Mouse (Mus musculus) heart, embryonic 14.5 days (tissue): Measurements from ENCODE around the gene Rnf220. TPM values are rescaled to one million over a fixed set of nuclear protein-coding genes. Genes with fewer than 3 reads are reported as not detected.

Experiments used
- ATAC-seq: fragments of 200-750 bp; cut with Nextera tagmentation; 2 replicates; pipeline ENCODE4 v1.8.0; 2017; ENCODE audit warnings: low read depth, moderate TSS enrichment; ENCODE audit not compliant: insufficient number of reproducible peaks, insufficient read depth, low FRiP score
- H3K27ac ChIP-seq, 2 experiments: fragments of 200-500 bp in 1 of 2; fragments of 300-500 bp in 1 of 2; sonication (generic) in 1 of 2; replicated peaks in 1 of 2; 2 replicates each; pipeline ENCODE4 v1.5.1; 2012 to 2014; ENCODE audit warnings: low read depth in 2 of 2, low read length in 2 of 2, control low read depth in 1 of 2, mild to moderate bottlenecking in 1 of 2, mixed read lengths in 1 of 2; ENCODE audit not compliant: control insufficient read depth in 1 of 2, insufficient read depth in 1 of 2
- H3K27me3 ChIP-seq: fragments of 300-500 bp; sonication (generic); 2 replicates; pipeline ENCODE4 v1.6.1; 2014; ENCODE audit warnings: mild to moderate bottlenecking, low read length, control low read depth; ENCODE audit not compliant: control insufficient read depth, insufficient read depth
- H3K36me3 ChIP-seq: fragments of 300-500 bp; sonication (generic); 2 replicates; pipeline ENCODE4 v1.6.1; 2014; ENCODE audit warnings: mild to moderate bottlenecking, control low read depth, low read length, mixed read lengths; ENCODE audit not compliant: control insufficient read depth, insufficient read depth
- H3K4me1 ChIP-seq, 2 experiments: fragments of 200-500 bp in 1 of 2; fragments of 300-500 bp in 1 of 2; sonication (generic) in 1 of 2; 2 replicates each; pipeline ENCODE4 v1.6.1; 2012 to 2014; ENCODE audit warnings: low read length in 2 of 2, control low read depth in 1 of 2, mixed read lengths in 1 of 2; ENCODE audit not compliant: control insufficient read depth in 2 of 2, insufficient read depth in 2 of 2
- H3K4me2 ChIP-seq: fragments of 300-500 bp; sonication (generic); 2 replicates; pipeline ENCODE4 v1.6.1; 2014; ENCODE audit warnings: mild to moderate bottlenecking, low read length
- H3K4me3 ChIP-seq, 2 experiments: fragments of 200-500 bp in 1 of 2; fragments of 300-500 bp in 1 of 2; sonication (generic) in 1 of 2; 2 replicates each; pipeline ENCODE4 v1.5.1; 2012 to 2014; ENCODE audit warnings: low read length in 2 of 2, mild to moderate bottlenecking in 2 of 2, control low read depth in 1 of 2, low read depth in 1 of 2, moderate library complexity in 1 of 2; ENCODE audit not compliant: control insufficient read depth in 1 of 2, insufficient read depth in 1 of 2
- H3K9ac ChIP-seq: fragments of 300-500 bp; sonication (generic); 2 replicates; pipeline ENCODE4 v1.6.1; 2014; ENCODE audit warnings: mild to moderate bottlenecking, low read length
- H3K9me3 ChIP-seq: fragments of 300-500 bp; sonication (generic); 2 replicates; pipeline ENCODE4 v1.6.1; 2016; ENCODE audit warnings: low read length, control low read depth; ENCODE audit not compliant: control insufficient read depth
- WGBS: fragments of 180-500 bp; shearing (Covaris S2); extraction: QIAGEN DNeasy Blood & Tissue Kit; methylation state at CpG from one replicate; pipeline ENCODE4 v1.1.7; 2014; 5-methylcytosine and 5-hydroxymethylcytosine counted together
- polyA plus RNA-seq: library from polyadenylated mRNA; unstranded; fragments of >200 nt; fragmentation: Nextera tagmentation; extraction: Ambion mirVana; gene quantifications from 2 replicates; pipeline ENCODE4 v1.2.1, GENCODE M21; 2014

Rnf220 gene
- 31.5 and 36.4 TPM in 2 replicates for polyA plus RNA-seq

DNA sequence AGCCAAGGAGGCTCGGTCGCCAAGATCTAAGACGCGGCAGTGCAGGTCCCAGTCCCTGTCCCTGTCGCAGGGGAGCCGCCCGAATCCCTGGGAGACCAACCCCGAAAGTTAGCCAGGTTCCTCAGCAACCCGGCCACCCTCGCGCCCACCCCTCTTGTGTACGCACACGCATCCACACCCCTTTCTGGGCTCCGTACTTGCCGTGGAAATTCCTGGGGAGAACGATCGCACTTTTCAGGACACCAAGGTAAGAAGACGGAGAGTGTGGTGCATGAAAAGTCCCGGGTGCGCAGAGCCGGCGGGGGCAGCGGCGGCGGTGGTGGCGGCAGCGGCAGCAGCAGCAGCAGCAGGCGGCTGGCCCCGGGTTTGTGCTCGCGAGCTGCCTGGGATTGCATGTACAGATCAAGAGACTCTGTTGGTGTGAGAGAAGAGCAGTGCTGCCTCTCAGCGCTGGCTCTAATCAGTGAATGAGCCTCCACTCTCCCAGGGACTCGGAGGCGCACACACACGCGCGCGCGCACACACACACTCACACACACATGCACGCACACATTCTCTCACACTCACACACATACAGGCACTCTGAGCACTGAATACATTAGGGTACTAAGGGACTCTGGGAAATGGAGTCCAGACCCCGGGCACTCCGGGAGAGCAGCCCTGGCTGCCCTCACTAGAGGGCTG lies at the start of gene Rnf220:
Rnf220 (minus strand) TSS at position 571 of the 684 bp plus-strand sequence.
- Histone ChIP-seq H3K9ac (peak within 1 kb of the TSS; percentile 62), H3K27me3 (peaks cover 35% of the 10 kb centered on the region), H3K36me3 (no peaks in the 10 kb centered on the region), H3K4me1 (peaks cover 2 to 31% of the 10 kb centered on the region in 2 experiments; a peak in 3 of 4 replicates), H3K9me3 (0 out of 2 replicates have a peak, but pooled peaks cover under 1% of the 10 kb centered on the region), H3K4me2 (peak within 1 kb of the TSS; percentile 96), H3K27ac (no peak within 1 kb of the TSS), H3K4me3 (peak within 1 kb of the TSS; percentile 53 to 57)
- ATAC-seq: peak; percentile 81
- WGBS: under 1% methylated on average over 42 of the region's 42 CpGs

DNA sequence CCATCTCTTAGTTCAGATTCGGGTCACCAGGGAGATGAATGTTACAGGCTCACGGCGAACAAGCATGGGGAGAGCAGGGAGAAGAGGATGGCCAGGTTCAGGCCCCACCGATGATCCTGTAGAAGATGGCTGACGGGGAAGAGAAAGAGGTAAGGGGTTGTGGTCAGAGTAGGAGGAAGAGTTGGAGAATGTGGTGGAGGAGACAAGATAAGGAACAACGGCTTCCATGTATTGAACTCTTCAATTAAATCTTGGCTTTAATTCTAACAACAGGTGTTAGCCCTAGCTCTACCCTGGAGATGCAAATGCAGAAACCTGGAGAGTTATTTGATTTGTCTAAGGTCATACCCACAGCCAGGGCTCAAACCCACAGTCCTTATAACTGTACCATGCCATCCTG lies 49.8 kb upstream of the Rnf220 start:
- Histone ChIP-seq H3K9ac (no peak overlapping the region), H3K36me3 (no peaks in the 10 kb centered on the region), H3K9me3 (no peaks in the 10 kb centered on the region), H3K4me2 (no peak overlapping the region), H3K4me1 (peaks cover 8 to 11% of the 10 kb centered on the region in 2 experiments), H3K27ac (no peak overlapping the region), H3K27me3 (no peaks in the 10 kb centered on the region), H3K4me3 (no peak overlapping the region)
- WGBS: 78% methylated on average over 6 of the region's 6 CpGs
- no peak for ATAC-seq

DNA sequence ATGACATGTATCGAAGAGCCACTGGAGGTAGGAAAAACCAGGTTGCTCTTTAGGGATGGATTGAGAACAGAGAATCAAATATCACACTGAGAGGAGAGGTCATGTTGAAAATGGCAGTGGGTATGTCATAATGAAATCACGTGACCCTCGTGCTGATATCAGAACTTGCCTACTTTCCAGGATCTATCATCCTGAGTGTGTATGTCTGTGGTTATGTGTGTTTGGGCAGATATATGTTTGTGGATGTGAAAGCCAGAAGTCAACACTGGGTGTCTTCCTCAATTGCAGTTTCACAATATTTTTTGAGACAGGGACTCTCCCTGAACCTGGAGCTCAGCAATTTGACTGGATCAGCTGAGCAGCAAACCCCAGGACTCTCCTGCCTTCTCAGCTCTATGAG lies 48.6 kb upstream of the Rnf220 start:
- Histone ChIP-seq H3K27me3 (no peaks in the 10 kb centered on the region), H3K27ac (no peak overlapping the region), H3K4me2 (no peak overlapping the region), H3K36me3 (no peaks in the 10 kb centered on the region), H3K9me3 (no peaks in the 10 kb centered on the region), H3K4me1 (peaks cover 2% of the 10 kb centered on the region in 2 experiments; a peak in 2 of 4 replicates), H3K9ac (no peak overlapping the region), H3K4me3 (no peak overlapping the region)
- 88% methylated on average over 3 of the region's 3 CpGs for WGBS
- no peak for ATAC-seq

DNA sequence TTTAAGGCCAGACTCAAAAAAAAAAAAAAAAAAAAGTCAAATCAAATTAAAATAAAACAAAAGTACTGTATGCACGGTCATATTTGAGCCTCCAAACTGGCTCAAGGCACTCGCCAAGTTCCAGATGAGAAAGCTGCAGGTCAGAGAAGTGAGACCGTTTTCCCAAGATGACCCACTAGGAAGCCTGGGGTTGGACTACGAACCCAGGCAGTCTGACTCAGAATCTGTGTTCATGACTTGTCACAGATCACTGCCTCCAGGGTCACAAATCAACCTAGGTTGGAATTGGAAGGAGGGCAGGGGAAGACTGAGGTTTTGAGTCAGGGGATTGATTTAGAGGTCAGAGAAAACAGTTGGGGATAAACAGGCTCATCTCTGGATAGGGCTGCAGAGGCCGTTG lies 43.7 kb upstream of the Rnf220 start:
- no peak for ATAC-seq
- Histone ChIP-seq H3K9ac (no peak overlapping the region), H3K27ac (no peak overlapping the region), H3K4me1 (peaks cover 0 to 2% of the 10 kb centered on the region in 2 experiments; a peak in 1 of 4 replicates), H3K9me3 (no peaks in the 10 kb centered on the region), H3K4me2 (no peak overlapping the region), H3K27me3 (no peaks in the 10 kb centered on the region), H3K4me3 (no peak overlapping the region), H3K36me3 (no peaks in the 10 kb centered on the region)
- WGBS: 71% methylated on average over 5 of the region's 5 CpGs

DNA sequence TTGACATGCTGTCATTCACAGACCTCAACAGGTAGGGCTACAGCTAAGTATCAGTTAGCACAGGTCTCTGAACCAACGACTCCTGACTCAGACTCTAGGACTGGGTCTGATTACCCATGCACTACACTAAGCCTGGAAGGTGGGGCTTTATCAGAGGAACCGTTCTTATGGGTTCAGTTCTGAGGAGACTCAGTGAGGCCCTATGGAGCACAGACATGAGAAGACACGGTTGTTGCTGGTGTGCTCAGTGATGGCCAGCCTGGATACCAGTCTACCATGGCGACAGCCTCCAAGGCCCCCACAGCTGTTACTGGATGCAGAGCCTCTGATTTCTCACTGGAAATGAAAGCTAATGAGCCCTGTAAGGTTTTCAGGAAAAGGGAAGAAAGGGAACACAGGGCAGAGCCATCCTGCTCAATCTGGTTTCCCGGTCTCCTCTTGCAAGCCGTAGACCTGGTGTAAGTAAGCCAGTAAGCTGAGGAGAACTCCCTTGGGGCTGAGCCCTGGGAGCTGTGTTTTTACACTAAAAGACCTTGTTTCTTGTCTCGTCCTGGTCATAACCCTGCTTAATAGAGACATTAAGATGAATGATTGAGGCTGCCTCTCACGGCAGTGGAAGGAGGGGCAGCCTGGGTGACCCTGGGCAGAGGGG lies 42.6 kb upstream of the Rnf220 start:
- H3K27ac ChIP-seq: no peak overlapping the region
- no peaks in the 10 kb centered on the region for H3K9me3 ChIP-seq
- no peak overlapping the region for H3K4me2 ChIP-seq
- H3K4me3 ChIP-seq: no peak overlapping the region
- H3K4me1 ChIP-seq: peaks cover 0 to 2% of the 10 kb centered on the region in 2 experiments; a peak in 1 of 4 replicates
- no peaks in the 10 kb centered on the region for H3K36me3 ChIP-seq
- H3K27me3 ChIP-seq: no peaks in the 10 kb centered on the region
- 82% methylated on average over 8 of the region's 8 CpGs for WGBS
- H3K9ac ChIP-seq: no peak overlapping the region
- no peak for ATAC-seq

DNA sequence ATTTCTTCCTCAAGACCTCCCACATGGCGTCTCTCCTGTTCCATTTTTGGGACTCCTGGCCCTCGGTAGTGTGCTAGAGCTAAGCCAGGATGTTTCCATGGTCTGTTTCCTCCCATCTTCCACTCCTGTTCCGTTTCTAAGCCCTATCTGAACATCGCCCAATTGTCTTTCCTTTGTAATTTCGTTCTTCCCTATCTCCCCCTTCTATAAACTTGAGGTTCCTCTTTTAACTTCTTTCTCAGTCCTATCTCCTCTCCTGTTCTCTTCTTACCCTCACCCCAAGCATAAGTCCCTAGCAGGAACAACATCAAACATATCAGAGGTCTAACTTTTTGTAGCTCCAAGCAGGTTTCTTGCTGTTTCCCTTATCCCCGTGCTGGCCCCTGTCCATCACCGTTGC lies 40.1 kb upstream of the Rnf220 start:
- Histone ChIP-seq H3K4me2 (no peak overlapping the region), H3K9ac (no peak overlapping the region), H3K9me3 (no peaks in the 10 kb centered on the region), H3K4me1 (peaks cover 0 to 2% of the 10 kb centered on the region in 2 experiments; a peak in 1 of 4 replicates), H3K27me3 (no peaks in the 10 kb centered on the region), H3K27ac (no peak overlapping the region), H3K36me3 (no peaks in the 10 kb centered on the region), H3K4me3 (no peak overlapping the region)
- no peak for ATAC-seq
- 68% methylated on average over 7 of the region's 7 CpGs for WGBS

DNA sequence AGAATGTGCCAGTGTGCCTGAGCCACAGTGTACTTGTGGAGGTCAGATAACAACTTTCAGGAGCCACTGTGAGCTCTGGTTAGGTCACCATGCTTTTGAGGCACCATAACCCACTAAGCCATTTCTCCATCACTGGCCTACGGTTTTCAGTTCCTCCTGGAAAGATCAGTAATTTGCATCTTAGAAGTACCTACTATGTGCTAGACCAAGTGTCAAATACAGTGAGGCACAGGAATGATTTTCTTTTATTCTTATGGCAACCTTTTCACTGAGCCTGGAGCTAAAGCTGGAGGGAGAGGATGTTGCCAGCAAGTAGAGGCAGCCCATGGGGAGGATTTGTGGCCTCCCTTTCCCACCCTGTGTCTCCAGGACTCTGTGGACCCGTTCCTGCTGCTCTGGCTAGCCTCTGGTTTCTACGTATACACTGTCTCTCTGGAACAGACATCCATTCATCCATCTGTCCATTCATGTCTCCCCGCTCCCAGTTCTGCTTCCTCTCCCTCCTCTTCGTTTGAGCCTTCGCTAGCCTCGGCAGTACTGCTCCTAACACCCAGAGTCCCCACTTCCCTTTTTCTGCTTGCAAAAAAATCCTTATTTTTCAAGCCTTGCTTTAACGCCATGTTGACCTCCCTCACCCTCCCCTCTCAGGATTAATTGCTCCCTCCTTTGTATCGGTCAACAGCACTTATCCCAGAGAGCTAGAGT lies 38.8 kb upstream of the Rnf220 start:
- no peaks in the 10 kb centered on the region for H3K36me3 ChIP-seq
- H3K4me1 ChIP-seq: peaks cover 0 to 2% of the 10 kb centered on the region in 2 experiments; a peak in 1 of 4 replicates
- H3K27ac ChIP-seq: no peak overlapping the region
- no peaks in the 10 kb centered on the region for H3K27me3 ChIP-seq
- no peak overlapping the region for H3K4me3 ChIP-seq
- 70% methylated on average over 9 of the region's 9 CpGs for WGBS
- H3K4me2 ChIP-seq: no peak overlapping the region
- no peaks in the 10 kb centered on the region for H3K9me3 ChIP-seq
- no peak for ATAC-seq
- H3K9ac ChIP-seq: no peak overlapping the region
